Mouse (Mus musculus) urinary bladder, adult 18-20 months (tissue): ENCODE measurements around the gene BC029722.
A peak's percentile ranks its signal among the peaks of the same experiment; 100 is the strongest.
"Not testable (repeated sequence)": the region's sequence is repeated elsewhere in the genome, so short reads cannot be mapped to it uniquely, and the experiment has no call there.

ENCODE experiments used
- DNase-seq, 2 experiments: peaks; one replicate each; pipeline ENCODE4 v3.0.0; 2022; ENCODE audit warnings: low spot score in 2 of 2, mixed read lengths in 2 of 2

Gene BC029722

DNA sequence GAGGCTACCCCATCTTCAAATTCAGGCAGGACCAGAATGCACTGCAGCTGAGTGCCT, at the start of gene BC029722:
Gene BC029722 (minus strand): TSS at position 35 of the 57 bp plus-strand sequence.
- DNase-seq, result no peak

DNA sequence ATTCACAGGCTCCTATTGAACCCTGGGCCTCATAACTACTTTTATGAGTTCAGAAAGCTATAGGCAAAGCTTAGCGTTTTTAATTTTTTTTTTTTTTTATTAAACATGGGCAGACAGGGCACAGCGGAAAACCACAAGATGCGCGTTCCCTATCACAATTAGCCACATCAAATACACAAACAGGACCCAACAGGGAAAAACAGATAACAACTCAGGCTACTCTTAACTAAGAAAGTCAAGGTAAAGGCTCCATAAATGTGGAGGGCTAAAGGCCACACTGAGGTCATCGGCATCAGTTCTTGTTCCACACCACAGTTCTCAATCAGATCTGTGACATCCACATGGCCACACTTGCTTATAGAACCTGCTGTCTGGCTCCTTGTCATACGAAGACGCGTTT, 49.1 kb upstream of the BC029722 start:
- no peak for DNase-seq

DNA sequence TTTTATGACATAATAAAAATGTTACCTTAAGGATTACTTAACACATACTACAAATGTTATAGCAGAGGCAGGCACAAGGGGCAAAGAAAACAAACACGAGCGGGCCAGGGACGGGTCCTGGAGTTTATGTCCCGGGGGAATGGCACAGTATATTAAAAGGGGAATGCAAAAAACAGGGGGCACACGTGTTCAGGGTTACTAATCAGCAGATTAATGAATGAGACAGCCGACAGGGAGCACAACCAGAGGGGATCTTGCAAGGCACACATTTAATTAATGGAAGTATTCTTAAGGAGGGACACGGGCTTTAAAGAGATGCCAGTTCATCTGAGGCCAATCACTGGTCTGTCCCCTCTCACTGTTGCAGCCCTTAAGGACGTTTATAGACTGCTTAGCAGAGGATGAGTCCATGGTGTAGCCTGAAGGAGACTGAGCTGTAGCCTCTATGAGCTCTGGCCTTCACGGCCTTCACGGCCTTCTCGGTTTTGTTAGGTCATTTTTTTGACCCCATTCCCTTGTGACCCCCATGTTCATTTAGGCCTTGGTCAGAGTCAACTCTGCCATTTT, 44.2 kb upstream of the BC029722 start:
- no peak for DNase-seq

DNA sequence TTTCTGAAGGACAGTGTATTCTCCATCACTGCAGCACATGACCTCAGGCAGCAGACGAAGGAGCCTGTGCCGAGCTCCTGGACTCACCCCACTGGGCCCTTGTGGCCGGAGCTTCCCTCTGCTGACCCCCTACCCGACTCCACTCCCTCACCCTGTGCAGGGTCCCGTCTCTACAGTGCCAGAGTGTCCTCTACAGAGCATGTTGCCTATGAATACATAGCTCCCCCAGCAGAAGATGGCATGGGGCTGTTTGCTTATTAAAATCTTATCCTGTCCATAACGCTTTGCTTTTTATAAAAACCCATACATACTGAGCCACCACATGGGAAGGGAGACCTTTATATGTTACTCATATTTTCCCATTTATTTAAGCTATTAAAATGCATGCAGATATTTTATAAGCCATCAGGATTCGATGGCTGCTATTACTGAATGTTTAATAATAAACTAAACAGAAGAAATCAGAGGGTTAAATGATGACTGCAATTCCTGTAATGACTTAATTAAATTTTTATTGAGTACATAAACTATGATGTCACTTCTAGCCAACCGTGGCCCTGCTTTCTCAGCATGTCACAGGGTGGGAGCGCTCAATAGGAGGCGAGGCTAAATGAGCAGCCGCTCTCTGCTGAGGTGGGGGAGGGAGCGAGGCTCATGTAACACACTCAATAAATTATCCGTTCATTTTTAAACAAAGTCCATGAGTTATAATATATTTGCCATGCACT, 43.5 kb upstream of the BC029722 start:
- DNase-seq, result no peak

DNA sequence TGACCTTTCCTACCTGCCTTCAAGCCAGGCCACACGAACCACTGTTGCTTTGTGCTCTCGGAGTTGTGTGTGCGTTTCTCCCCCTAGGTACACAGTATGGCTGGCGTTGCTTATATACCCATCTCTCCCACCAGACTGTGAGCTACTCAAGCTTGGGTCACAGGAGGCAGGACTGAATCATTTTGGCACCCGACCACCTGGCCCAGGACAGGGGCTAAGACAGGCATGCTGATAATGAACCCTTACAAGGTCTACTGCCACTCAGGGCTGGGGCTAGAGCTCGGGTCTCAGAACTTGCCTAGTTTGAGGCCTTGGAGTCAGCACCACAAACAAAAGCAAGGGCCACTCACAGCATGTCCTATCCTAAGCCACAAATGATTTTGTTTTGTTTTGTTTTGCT, 42.4 kb upstream of the BC029722 start:
- DNase-seq, result no peak

DNA sequence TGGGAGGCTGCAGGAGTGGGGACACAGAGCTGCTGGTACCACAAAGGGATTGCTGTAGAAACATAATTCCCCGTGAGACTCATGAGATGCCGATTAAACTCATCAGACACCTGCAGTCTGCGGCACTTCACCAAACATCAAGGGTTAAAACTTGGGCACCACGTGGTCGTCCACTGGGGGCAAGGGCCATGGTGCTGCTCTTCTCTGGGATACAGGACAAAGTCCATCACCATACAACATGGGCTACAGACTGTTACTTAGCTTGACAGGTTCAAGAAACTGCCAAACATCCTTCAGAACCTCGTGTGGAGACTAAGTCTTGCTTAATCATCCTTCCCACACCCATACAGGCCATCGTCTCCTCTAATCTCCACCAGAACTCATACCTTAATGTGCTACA, 40.9 kb upstream of the BC029722 start:
- DNase-seq, result no peak

DNA sequence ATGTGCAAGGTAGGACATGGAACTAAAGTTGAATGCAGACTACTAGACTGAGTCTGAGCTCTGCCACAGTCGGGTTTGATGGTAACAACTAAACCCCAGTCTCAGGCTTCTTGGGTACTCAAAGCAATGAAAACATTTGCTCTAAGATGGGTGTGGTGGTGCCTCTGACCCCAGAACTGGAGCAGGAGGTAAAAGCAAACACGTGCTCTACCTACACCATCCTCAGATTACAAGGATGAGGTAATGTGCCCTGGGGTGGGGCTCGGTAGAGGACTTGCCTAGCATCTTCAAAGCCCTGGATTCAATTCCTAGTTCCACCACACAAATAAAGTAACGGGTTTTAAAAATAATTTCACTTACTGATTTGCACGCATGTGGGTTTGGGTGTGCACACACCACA, 33.3 kb upstream of the BC029722 start:
- no peak for DNase-seq

DNA sequence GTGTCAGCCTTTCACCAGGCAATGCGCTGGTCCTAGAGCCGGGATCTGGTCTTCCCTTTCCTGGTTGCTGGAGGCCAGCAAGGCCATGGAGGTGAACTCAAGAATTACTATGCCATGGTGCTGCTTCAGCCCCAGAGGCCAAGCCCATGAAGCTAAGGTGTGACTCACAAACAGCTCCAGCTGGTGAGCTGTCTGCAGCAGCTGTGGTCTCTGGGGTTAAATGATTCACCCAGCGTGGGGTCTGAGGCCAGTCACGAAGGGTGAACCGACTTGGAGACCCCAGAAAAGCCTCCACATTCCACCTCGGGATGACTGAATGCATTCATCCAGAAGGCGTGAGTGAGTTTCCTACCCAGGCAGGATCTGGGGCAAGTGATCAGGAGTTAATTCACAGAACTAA, 30.9 kb upstream of the BC029722 start:
- DNase-seq, result no peak

DNA sequence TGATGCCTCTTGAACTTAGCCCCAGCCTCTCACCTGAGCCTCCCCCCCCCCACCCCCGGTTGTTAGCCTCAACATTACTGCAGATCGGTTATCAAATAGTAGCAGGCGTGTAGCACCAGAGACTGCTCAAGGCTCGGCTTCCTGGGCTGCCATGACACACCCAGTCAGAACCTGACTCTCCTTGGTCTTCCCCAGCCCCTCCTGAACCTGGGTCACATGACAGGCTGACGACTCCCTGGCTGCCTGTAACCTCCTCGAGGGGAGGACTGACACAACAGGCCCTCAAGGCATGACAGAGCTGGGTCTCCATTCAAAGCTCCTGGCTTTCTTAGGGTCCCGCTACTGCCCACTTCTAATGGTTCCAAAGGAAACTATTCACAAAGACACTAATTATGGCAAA, 30.2 kb upstream of the BC029722 start:
- DNase-seq, result no peak

DNA sequence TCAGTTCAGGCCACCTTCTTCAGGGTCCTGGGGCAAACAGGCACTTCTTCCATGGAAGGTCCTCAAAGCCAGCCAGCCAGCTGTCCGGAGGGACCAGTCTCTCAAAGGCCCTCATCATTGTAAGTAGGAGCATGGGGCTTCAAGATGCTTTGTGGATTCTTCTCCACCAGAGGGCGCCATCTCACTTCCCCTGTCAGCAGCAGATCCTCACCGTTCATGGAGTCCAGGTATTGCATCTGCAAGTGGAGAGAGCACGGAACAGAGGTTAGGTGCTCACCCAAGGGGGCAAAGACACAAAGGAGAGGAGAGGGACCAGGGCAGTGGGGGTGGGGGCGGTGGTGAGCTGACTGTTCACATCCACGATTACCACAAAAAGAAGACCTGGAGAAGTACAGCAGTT, 29.1 kb upstream of the BC029722 start:
- peak; percentile 68 to 74 for DNase-seq

DNA sequence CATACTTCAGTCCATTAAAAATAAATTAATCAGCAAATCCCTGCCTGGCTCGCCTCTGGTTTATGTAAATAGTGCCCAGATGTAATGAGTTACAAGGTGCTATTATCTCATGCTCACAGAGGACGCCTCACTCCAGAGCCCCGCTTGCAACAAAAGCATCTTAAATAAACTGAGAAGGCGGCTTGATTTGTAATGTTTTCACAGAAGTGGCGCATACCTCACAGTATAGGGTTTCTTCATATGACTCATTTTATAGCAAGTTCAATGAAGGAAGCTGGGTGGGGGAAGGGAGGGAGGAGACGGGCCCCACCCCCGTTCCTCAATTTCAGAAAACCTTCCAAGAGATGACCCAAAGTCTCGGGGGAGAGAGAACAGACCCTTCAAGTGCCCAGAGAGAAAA, 27.7 kb upstream of the BC029722 start:
- no peak for DNase-seq

DNA sequence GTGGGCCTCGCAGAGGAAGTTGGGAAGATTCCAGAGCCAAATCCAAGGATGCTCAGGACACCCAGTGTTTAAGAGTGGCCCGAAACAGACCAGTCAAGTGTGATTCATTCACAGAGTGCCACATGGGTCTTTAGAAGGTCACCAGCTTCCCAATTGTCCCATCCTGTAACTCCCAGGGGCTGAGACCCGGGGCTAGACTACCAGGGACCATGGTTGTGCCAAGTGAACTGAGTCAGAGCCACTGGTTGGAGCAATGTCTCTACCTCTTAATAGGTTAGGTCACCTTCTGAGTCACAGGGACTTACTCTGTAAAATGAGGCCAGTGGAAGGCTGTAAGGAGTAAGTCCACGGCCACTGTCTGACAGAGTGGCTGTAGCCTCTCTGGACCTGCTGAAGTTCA, 19.7 kb upstream of the BC029722 start:
- no peak for DNase-seq

DNA sequence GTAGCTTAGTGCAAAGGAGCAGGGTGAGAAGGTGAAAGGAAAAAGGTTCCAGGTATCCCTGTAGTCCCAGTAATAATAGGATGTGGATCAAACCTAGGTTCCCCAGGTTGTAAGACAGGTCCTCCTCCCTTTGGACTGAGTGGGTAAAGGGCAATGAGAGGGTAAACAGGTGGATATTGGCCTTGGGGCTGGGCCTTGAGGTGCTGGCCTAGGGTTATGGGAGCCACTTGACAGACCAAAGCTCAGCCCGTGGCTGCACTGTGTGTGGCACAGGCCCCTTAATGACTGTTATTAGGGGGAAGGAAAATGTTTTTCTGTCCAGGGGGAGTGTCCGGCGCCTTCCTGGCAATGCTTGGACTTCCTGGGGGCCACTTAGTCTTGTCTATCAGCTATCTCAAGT, 18.7 kb upstream of the BC029722 start:
- no peak for DNase-seq

DNA sequence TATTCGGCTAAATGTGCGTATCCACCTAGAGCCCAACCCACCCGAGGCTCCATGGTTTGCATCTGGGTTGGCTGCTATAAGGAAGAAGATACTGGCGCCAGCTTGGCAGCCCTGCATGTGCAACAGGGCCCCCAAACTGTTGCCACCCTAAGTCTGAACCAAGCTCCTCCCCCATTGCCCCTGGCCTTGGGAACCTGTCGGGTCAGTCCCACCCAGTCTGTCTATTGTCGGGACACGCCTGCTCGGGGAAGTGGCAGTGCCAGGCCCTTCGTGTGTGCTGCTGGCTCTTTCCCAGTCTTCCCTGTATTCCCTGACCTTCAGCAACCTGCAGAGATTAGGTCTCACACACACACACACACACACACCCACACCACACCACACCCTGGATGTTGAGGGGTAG, 15.5 kb upstream of the BC029722 start, which contains the start of gene Fam83c:
Gene Fam83c (minus strand): TSS at position 123 of the 400 bp plus-strand sequence.
- DNase-seq, result peak; percentile 39 to 64

DNA sequence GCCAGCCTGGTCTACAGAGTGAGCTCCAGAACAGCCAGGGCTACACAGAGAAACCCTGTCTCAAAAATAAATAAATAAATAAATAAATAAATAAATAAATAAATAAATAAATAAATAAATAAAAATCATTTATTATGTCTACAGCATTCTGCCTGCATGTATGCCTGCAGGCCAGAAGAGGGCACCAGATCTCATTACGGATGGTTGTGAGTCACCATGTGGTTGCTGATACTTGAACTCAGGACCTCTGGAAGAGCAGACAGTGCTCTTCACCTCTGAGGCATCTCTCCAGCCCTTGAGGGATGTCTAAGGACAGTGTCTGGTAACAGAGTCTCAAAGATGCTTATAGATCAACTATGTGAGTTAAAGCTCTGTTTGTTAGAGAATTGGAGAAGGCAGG, 12.9 kb upstream of the BC029722 start:
- DNase-seq, result not testable (repeated sequence)

DNA sequence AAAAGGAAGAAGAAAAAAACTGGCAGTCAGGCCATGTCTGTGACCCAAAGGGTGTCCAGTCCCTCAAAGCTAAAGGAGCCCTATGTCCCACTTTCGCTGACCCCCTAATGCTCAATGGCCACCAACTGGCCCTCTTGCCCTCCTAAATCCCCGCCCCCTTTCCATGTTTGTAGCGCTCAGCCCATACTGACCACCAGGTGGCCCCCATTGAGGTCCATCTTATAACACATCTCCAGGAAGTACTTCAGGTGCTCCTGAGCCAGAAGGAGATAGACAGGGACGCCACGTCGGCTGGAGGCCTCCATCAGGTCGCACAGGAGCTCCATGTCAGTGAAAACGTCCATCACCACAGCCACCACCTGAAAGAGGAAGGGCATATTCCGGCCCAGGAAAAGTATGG, 12.1 kb upstream of the BC029722 start:
- no peak for DNase-seq

DNA sequence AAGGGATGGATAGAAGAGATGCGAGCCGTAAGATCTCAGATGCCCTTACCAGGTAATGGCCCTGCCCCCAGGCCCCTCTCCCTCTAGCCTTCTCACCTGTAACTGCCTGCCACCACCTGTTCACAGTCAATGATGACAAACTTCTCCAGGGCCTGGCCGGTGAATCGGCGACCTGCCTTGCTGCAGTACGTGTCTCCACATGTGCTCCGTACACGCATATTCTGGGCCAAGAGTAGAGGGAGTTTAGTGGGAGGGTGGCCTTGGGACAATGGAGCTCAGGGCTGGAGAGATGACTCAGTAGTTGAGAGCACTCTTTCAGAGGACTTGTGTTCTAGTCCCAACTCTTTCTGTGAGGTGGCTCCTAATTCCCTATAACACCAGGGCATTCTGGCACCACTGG, 11.6 kb upstream of the BC029722 start:
- DNase-seq, result peak; percentile 38 to 66

DNA sequence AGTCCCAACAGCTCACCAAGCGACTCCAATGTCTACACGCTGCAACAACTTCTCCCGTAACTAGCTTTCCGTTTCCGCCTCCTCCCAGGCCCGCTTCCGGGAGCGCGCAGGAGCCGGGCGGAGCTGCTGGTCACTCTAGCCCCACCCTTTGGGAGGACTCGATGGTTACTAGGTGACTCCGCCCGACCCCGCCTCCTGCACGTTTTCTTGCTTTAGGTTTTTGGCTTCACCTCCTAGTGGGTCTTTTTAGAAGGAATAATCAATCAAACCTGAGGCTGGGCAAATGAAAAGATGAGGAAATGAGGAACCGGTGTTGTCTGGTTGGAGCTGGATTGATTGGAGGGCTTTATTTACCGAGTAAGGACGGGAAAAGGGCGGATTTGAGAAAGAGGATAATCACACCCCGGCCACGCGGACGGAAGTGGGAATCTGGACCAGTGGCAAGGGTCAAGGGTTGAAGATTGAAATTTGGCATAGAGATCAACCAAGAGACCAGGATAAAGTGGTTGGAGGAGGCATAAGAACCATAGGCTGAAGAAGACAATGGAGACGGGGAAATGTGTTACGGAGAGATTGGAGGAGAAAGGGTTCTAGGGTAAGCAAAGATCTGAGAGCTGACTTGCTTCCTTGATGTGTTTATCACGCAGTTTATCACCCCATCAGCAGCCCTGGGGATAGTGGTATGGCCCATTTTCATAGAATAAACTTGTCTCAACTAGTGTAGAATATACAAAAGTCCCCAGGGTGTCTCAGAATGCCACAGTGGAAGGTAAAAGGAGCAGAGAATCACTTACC, 7.6 kb upstream of the BC029722 start, which contains the start of gene Eif6:
Gene Eif6 (minus strand): TSS at position 296 of the 795 bp plus-strand sequence.
- peak; percentile 70 to 84 for DNase-seq

DNA sequence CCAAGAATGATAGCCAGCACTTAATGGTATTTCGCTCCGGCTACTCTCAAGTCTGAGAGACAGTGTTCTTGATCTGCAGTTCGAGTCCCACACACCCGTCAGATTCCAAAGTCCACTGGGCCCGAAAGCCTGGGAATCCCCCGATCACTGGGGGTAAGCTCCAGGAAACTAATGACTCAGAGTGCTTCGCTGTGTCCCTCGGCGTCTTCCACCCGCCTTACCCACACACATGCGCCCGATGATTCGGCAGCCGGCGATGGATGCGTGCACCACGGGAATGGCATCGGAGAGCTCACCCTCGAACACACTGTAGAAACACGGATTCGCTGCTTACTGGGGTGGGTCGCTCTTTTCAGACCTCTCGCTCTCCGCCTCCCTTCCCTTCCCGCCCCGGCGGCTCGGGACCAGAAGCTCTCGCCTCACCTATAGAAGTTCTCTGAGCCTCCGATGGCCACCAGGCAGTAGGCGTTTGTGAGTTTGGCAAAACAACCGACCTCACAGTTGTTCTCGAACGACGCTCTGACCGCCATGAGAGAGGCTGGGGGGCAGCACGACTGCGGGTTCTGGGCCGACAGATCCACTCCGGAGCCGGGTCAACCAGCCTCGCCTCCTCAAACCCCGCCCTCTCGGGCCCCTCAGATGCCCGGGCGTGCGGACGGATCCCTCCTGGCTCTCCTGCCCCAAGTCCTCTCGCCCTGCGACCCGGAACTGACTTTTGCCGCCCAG, 6.8 kb upstream of the BC029722 start:
- DNase-seq, result no peak

DNA sequence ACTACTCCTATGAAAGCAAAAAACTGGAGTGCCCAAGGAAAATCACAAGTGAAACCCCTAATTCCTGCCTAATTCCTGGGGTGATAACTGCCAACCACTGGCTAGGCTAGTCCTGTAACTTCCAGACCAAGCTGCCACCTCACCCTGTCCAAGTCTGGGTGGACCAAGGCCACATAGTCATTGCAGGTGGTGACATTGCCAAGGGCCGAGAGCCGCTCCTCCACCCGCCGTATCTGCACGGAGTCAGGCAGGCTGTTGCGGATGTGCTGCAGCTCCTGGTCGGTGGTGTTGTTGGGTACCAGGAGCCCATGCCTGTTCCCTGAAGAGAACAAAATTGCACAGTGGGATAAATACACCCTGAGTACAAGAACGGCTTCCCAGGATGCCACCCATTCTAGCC, 4.5 kb upstream of the BC029722 start:
- no peak for DNase-seq

DNA sequence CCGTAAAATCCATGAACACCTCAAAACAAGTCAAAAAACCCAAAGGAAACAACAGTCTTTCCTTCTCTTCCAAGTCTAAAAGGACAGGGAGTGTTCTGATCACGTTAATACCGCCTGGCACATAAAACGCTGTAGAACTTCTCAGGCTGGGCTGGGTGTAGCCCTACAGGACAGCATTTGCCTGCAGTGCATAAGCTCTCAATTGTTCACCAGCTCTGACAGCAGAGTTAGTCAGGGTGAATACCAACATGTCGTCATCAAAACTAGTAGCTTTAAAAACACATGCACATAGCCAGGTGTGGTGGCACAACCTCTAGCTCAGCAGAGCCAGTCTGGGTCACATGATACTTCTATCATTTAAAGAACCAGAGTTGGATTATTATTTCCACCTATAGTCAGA, 1.6 kb upstream of the BC029722 start:
- DNase-seq, result no peak

DNA sequence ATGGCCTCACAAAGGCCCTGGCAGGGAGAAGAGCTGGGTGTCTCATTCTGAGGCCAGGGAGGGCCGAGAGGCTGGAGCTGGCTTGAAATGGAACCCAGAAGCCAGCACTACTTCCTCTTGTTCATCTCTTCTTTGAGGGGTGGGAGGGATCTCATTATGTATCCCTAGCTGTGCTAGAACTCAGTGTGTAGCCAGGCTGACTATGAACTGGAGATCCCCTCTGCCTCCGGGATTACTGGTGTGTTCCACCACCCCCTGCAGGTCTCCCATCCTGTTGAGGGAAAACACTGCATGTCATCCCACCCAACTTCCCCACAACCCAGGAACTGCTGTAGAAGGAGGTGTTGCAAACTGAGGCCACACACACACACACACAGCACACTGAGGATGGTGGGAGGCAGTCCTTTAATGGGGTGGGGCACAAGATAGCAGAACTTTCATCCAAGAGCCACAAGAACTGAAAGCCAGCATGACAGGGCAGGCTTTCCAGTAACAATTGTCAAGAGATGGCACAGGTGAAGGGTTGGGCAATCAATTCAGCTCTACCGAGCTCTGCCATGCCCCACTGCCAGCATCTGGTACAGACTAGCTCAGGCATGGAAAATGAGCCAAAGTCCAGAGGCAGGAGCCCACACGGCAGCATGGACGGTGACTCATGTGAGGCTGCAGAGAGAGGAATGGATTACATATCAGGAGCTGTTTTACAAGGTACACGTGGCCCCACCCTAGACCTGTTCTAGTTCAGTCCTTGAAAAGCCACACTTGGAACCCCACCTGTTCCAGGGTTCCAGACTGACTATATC, 424 bp upstream of the BC029722 start:
- peak in 1 of 2 experiments; percentile 53 for DNase-seq
